Mouse (Mus musculus) brain, adult 2 months (tissue): ENCODE data around the gene Il10ra.

Experiments used
- DNase-seq: peaks from one replicate; pipeline ENCODE4 v3.0.0; 2011; ENCODE audit warnings: low read depth, low spot score

Gene Il10ra

DNA sequence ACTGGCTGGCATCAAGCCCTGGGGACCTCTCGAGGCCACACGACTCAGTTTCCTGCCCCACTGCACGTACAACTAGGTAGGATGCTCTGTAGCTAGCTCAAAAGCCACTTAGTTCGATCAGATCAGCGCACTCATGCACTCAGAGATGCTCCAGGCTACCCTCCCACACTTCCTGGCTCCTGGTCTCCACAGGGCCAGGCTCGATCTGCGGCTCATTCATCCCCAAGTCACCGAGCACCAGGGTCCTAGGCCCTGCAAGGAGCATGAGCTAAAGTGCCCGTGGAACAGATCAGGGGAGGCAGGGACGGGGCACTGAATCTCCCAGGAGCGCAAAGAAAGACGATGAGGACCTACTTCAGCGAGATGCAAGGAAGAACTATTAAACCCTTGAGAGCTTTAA is 9.9 kb downstream of the Il10ra start:
- DNase-seq, result no peak

DNA sequence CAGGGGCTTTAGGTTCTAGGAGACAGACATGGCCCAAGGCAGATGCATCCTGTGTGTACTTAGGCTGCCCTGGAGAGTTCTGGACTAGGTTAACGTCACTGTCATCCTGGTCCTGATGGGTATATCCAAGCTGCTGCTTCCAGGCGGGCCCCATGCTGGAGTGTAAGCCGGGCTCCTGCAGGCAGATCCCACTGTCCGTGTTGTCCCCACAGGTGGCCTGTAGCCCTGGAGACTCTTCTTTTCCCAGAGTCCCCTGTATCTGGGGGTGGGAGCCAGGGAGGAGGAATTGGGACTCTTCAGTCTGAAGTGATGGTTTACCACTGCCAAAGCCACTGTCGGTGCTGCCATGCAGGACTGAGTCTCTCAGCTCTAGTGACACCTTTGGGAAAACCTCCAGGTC is 13.0 kb downstream of the Il10ra start:
- no peak for DNase-seq

DNA sequence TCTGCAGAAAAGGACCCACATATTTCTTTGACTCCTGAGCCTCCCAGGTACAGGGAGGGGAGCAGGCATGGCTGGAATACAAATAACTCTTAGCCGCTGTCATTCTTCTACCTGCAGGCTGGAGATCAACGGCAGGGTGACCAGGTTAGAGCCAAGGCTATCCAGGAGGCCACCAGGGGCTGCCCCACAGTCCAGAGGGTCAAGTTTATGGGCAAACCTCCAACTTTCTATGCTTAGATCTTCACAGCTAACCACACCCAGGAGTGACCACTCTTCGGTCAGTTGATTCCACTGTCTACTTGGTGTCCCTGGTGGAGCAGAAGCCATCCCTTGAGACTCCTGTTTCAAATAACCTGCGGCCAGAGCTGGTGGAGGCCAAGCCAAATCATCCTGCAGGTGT is 13.5 kb downstream of the Il10ra start:
- DNase-seq, result no peak

DNA sequence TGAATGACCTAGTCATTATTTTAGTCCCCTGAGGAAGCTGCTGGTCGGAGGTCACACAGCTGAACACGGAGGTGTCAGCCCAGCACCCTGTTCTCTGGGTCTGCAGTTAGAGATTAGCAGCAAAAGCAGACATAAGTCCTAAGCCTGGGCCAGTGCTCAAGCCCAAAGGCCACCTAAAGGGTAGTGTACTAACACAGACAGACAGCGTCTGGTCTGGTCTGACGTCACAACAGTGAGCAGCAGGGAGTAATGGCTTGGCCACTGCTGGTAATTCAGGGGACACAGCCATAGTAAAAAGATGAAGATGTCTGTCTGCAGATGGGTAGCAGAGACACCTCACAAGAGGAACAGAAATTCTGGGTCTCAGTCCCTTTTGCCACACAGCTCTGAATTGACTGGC is 14.3 kb downstream of the Il10ra start:
- DNase-seq, result no peak

DNA sequence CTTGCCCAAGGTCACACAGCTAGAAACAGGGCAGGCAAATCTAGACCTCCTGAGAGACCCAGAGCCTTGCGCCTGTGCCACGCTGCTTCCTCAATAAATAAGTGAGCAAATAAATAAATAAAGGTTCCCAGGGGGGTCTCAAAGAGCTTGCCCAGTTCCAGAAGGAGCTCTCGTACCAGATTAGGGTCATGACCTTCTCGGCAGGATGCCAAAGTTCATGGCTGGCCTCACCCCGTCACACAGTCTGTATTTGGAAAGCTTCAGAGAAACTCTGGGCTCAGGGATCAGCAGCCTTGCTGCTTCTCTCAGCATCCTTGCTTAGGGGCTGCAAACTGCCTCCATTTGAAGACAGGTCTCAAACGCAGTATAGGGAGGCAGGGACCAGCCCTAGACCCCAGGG is 14.9 kb downstream of the Il10ra start:
- no peak for DNase-seq

DNA sequence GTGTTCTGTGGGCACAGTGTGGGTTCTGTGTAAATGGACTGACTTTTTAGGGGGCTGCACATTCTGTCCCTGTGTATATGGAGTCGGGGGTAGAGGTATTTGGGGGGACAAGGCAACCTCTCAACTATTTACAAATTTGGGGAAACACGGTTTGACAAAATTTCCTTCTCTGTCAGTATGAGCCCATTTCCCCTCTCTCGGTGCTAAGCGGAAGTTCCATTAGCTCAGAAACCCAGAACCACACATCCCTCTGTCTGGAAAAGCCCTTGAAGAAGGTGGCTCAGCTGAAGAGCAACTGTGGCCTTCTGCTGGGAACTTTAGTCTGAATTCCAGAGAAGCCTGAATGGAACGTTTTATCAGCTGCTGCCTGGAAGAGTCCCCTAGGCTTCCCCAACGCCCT is 16.6 kb downstream of the Il10ra start:
- DNase-seq, result no peak

DNA sequence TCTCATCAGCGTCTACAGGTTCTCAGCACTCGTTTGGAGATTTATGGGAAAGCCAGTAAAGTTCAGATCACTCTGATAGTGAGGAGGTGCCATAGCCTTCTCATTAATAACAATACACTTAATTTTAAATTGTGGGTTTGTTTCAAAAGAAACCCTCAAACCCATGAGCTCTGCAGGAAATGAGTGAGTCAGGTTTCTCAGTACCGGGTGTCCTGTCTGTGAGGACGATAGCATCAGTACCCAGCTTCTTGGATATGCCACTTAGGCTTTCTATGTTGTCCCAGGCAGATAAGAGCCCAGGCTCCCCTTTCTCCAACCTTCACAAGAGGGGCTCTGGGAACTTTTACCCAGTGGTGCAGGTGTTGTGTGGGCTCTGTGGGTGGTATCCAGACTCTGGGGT is 17.0 kb downstream of the Il10ra start:
- no peak for DNase-seq

DNA sequence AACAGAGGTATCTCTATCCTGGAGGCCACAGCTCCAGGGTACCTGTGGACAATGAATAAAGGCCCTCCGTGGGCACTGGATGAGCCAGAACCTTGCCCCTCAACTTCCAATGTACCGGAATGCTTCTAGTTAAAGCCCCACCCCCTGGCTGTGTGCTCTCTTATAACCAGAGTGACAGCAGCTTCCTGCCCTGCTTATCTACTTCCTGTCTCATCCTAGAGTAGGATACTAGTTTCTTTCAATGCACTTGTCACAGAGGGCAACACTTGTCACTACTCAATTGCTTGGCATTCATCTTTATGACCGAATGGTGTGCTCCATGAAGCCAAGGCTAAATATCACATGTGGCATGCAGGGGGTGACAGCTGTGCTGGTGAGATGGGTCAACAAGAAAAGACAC is 17.7 kb downstream of the Il10ra start:
- DNase-seq, result no peak

DNA sequence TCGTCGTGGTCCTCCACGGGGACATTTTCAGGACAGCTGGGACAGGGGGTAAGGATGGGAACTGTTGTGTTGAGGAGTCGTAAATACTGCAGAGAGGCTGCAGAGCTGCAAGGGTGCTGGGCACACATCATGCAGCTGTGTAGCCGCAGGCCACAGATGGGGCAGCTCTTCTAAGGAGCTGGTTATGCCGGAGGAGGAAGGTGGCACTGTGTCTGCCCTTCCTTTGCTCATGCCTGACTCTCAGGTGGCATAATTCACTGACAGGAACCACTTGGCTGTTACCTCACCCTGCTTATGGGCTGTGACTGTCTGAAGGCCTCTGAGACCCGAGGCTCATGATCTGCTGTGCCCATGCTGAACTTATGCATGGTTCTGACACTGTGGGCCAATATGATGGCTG is 18.6 kb downstream of the Il10ra start:
- DNase-seq, result no peak

DNA sequence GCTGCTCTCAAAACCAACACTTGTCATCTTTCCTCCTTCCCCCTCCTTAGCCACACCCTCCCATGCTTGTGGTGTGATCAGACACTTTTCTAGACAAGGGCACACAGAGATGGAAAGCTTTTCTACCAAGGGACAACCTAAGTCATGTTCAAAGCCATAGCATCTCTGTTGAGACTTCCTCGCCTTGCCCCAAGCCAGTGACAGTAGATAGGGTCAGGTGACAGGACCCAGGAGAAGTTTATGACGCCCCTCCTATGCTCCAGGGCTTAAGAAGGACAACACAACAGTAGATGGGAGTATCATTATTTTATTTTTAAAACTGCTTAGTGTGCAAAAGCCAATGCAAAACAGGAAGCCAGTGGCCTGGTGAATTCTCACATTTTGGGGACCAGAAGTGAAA is 21.4 kb downstream of the Il10ra start:
- DNase-seq, result no peak

DNA sequence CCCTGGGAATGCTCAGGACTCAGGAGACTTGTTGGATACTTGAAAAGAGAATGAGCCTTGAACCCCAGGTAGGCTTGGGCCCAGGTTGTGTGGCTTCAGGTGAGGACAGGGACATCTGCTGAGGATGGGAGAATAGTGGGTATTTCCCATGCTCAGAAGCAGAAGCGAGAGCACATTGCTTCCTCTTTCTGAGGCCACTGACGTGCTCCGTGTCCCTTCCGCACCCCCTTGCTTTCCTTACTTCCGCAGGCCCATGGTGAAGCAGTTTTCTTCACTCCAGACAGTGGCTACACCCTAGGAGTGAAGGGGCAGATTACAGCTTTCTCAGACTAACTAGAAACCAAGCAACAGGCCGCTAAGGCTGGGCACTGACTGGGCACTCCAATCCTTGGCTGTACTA is 22.9 kb downstream of the Il10ra start:
- peak; percentile 49 for DNase-seq

DNA sequence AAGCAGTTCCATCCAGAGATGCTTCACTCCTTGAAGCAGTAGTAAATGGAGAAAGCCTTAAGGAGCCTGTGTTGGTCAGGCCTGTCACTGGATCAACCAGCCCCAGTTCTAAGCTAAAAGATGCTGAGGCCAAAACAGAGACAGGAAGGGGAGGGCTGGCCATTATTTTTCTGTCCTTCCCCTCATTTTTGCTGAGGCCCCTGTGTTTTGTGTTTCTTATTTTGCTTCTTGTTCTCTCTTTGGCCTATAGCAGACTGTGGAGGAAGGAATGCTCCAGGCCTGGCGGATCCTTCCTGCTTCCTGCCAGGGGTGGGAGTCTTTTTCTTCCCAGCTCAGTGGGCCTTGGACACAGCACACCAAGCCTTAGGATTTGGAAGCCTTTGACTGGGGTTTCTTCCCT is 23.5 kb downstream of the Il10ra start:
- no peak for DNase-seq

DNA sequence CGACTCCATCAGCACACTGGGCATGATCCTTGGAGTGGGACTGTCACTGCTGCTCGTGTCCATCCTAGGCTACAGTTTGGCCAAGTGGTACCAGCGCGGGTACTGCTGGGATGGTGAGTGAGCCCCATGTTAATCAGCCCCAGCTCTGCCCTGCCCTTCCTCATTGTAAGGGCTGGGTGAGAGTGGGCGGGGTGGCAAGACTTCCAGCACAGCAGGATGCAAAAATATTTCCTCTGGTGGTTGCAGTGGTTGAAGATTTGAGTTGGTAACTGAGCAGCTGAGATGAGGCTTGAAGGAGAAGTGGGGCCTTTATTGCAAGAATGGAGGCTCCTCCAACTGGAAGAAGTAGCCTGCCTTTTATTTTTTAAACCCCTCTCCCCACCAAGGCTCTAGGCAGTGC is 27.6 kb downstream of the Il10ra start:
- no peak for DNase-seq

DNA sequence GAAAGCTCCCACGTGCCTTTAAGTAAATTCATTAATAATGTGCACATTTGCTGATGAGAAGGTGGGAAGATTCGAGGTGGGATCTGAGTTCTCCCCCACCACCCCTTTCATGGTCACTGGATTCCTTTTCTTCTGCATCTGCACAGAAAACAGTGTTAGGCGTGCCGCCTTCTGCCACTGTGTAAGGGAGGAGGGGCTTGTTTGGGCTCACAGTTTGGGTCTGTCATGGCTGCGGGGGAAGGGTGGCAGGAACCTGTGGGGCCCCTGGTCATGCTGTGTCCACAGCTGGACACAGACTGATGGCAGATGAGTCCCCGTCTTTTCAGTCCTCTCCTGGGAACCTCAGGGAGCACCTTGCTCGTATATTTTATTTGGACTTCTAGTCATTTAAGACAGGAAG is 32.2 kb downstream of the Il10ra start:
- no peak for DNase-seq

DNA sequence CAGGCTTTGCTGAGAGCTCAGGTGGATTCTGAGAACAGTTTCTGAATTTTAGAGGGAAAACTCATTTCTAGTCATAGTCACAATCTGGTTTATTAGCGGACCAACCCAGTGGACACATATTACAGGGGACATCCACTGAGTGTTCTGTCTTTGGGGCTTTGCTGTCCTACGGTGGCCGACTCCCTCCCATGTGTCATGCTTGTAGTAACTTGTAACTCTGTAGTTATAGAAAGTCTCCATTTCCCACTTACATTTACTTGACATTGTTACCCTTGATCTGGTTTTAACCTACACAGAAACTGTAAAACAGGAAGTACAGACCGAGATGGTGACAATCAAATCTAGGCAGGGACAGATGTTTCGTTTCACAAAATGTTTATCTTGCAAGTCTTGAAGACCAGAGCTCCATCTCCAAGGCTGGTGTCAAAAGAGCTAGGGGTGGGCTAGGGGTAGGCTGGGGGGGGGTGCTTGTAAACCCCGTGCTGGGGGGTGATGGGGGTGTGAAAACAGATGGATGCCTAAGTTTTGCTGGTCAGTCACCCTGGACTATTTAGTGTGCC is 33.2 kb downstream of the Il10ra start:
- no peak for DNase-seq

DNA sequence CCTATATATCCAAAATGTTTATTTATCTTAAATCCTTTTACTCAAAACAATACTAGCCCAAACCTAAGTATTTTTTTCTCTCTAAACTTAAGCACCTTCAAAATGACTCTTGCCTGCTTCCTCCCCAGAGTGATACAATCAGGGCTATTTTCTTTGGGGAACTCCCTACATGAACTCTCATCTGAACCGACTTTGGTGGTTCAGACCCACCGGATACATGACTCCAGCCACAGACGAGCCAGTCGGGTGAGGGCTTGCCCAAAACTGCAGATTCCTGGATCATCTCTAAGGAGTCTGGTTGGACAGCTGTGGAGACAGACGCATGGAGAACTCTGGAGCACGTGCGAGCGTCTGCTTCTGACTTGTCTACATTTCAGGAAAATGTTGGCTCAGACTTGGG is 39.6 kb downstream of the Il10ra start:
- DNase-seq, result no peak

DNA sequence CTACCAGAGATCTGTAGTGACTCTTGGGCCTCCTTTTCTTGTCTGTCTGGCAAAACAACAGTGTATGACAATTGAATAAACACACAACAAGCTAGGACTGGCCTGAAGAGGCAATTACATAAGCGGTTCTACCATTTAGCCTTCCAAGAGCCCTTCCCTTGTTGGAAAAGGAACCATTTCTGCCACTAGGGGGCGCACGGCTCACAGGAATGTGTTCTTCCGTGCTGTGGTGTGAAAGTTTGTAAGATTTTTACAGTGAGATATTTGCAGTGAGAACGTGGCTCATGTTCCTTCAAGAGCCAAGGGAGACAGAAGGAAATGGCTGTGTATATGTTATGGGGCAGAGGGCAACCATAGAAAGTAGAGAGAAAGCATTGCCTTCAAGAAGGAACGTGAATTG is 47.4 kb downstream of the Il10ra start:
- DNase-seq, result peak; percentile 96

DNA sequence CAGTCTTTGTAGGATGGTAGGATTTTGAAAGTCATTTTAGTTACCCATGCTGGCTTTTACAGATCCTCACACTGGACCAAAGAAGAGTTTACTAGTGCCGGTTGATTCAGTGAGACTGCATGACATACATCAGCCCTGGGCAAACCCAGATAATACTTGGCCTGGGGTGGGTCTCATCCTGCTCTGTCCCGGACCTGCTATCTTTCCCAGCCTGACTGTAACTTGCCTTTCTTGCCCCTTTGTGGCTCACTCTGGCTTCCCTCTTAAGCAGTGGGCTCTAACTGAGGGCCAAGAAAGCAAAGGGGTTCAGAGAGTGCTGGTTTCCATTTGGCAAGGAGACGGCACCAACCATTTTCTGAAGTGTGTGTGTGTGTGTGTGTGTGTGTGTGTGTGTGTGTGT is 49.3 kb downstream of the Il10ra start:
- no peak for DNase-seq

DNA sequence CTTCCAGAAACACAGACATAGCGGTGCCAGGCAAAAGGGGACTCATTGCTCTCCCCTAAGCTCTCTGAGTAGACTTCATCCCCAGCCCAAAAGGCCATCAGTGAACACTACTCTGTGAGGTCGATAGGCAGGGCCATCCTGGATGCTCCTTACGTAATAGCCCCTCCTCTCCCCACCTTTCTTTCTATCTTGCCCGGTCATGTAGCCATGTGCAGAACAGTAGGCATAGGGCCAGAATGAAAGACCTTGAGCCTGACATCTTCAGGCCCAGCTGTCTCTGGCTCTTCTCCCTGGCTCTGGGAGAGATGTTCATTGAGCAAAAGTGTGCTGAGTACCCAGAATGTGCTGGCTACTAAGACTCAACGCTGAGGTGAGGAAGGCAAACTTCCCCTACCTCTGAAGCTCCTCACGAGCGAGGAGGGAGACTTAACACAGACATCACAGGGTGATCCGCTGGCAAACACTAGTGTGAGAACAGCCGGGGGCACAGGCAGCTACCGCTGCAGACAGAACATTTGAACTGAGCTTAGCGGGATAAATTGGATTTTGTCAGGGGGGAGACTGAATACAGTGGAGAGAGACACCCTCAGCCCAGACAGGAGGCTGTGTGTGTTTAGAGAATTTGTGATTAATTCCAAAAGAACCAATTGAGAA is 53.3 kb downstream of the Il10ra start:
- DNase-seq, result peak; percentile 53

DNA sequence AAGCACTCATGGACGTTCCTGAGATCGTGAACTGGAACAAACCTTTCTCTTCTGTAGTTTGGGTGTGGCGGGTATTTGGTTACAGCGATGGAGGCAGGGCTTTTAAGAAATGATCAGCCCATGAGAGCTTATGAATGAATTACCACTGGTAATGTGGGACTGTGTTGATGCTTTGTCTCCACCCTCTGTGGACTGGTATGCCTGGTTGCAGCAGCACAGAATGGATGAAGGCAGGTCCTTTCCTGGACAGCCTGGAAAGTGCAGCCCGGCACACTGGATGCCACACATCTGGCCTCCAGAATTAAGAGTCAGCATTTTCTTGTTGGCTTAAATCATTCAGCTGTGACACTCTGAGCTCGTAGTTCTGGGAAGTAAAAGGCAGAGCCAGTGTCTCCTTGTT is 56.9 kb downstream of the Il10ra start:
- no peak for DNase-seq

DNA sequence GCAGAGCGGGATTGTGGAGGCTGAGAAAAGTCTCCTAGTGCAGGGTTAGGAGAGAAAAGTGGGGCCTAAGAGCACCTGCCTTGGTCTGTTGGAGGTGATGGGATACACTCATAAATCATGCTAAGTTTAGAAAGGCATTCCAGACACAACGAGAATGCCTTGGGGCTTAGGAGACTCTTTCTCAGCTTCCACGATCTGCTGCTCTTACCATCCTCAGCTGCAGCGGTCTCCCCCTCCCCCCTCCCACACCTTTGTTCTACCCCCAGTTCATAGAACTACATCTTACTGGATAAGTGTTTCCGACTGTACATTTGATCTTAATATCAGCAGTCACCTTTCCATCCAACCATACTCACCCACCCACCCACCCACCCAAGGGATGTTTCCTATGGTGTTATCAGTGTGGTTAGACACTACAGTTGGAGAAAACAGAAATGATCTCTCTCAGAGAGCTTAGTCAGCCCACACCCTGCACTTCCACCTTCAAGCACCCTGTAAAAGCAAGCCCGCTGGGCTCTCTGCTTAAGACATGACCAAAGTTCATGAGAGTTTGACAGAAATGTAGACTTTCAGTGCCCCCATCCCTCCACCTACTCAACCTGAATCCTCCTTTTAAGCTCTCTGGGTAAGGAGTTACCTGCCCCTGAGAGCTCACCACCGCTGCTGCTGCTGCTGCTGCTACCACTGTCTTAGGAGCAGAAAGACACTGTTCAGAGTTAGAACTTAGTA is 61.8 kb downstream of the Il10ra start:
- DNase-seq, result no peak

DNA sequence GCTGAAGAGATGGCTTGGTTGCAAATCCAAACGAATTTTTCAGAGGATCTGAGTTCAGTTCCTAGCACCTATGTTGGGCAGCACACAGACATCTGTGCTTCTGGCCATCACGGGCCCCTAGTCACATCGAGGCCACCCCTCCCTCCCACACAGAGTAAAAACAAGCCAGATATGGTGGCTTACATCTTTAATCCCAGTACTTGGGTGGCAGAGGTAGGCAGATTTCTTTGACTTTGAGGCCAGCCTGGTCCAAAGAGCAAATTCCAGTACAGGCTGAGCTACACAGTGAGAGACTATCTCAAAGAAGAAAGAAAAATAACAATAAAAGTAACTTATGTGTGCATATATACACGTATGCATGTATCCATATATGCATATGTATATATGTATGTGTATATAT is 62.8 kb downstream of the Il10ra start:
- DNase-seq, result no peak

DNA sequence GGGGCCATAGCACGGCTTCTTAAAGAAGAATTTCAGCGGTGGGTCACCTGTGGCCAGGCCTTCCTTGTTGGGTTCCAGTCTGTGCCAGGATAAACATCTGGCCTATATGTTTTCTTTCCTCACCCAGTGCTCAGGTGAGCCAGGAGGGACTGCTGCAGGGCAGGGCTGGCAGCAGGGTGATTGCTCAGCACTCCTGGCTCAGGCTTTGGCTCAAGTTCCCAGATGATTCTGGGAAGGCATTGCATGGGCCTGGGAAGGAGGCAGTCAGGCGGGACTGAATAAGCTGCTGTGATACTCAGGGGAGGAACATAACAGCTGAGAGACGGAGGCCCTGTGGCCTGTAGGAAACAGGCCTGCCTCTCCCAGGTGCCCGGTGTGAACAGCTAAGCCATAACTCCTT is 63.8 kb downstream of the Il10ra start:
- DNase-seq, result no peak
